Mouse (Mus musculus): Measurements from ENCODE around the gene Slc1a2.

Gene Slc1a2

GRCm38 (mm10) chr2:102663865-102664264, 5.4 kb downstream of the Slc1a2 start:
- DNase-seq (ENCODE audit: low read depth, low spot score), result no peak

GRCm38 (mm10) chr2:102667981-102668380, 9.5 kb downstream of the Slc1a2 start:
- no peak for DNase-seq (ENCODE audit: low read depth, low spot score)

GRCm38 (mm10) chr2:102669580-102669979, 11.1 kb downstream of the Slc1a2 start:
- no peak for DNase-seq (ENCODE audit: low read depth, low spot score)

- DNase-seq (ENCODE audit: low read depth, low spot score), result no peak
These were observed 16.1 kb downstream of the Slc1a2 start for GRCm38 (mm10) chr2:102674582-102674981.

GRCm38 (mm10) chr2:102675275-102675674, 16.8 kb downstream of the Slc1a2 start:
- DNase-seq (ENCODE audit: low read depth, low spot score), result peak; percentile 59

GRCm38 (mm10) chr2:102676716-102677312, 18.4 kb downstream of the Slc1a2 start:
- no peak for DNase-seq (ENCODE audit: low read depth, low spot score)

GRCm38 (mm10) chr2:102677400-102677799, 18.9 kb downstream of the Slc1a2 start:
- no peak for DNase-seq (ENCODE audit: low read depth, low spot score)

- DNase-seq (ENCODE audit: low read depth, low spot score), result no peak
These were observed 22.9 kb downstream of the Slc1a2 start for GRCm38 (mm10) chr2:102681351-102681750.

GRCm38 (mm10) chr2:102682168-102682567, 23.7 kb downstream of the Slc1a2 start:
- peak; percentile 62 for DNase-seq (ENCODE audit: low read depth, low spot score)

GRCm38 (mm10) chr2:102685371-102686107, 27.1 kb downstream of the Slc1a2 start:
- peak; percentile 37 for DNase-seq (ENCODE audit: low read depth, low spot score)

- DNase-seq (ENCODE audit: low read depth, low spot score), result no peak
These were observed 27.6 kb downstream of the Slc1a2 start for GRCm38 (mm10) chr2:102686108-102686450.

- DNase-seq (ENCODE audit: low read depth, low spot score), result peak; percentile 3
These were observed 35.1 kb downstream of the Slc1a2 start for GRCm38 (mm10) chr2:102693556-102693955.

- DNase-seq (ENCODE audit: low read depth, low spot score), result no peak
These were observed 36.3 kb downstream of the Slc1a2 start for GRCm38 (mm10) chr2:102694750-102695149.

- no peak for DNase-seq (ENCODE audit: low read depth, low spot score)
These were observed 37.1 kb downstream of the Slc1a2 start for GRCm38 (mm10) chr2:102695541-102695940.

- no peak for DNase-seq (ENCODE audit: low read depth, low spot score)
These were observed 39.3 kb downstream of the Slc1a2 start for GRCm38 (mm10) chr2:102697732-102698131.

- DNase-seq (ENCODE audit: low read depth, low spot score), result no peak
These were observed 41.5 kb downstream of the Slc1a2 start for GRCm38 (mm10) chr2:102699921-102700320.

GRCm38 (mm10) chr2:102700695-102701094, 42.2 kb downstream of the Slc1a2 start:
- DNase-seq (ENCODE audit: low read depth, low spot score), result no peak

GRCm38 (mm10) chr2:102701382-102701781, 42.9 kb downstream of the Slc1a2 start:
- DNase-seq (ENCODE audit: low read depth, low spot score), result no peak

- DNase-seq (ENCODE audit: low read depth, low spot score), result no peak
These were observed 45.1 kb downstream of the Slc1a2 start for GRCm38 (mm10) chr2:102703556-102703955.

- no peak for DNase-seq (ENCODE audit: low read depth, low spot score)
These were observed 46.3 kb downstream of the Slc1a2 start for GRCm38 (mm10) chr2:102704781-102705180.

GRCm38 (mm10) chr2:102711511-102711910, 53.1 kb downstream of the Slc1a2 start:
- no peak for DNase-seq (ENCODE audit: low read depth, low spot score)

- DNase-seq (ENCODE audit: low read depth, low spot score), result no peak
These were observed 53.6 kb downstream of the Slc1a2 start for GRCm38 (mm10) chr2:102712049-102712448.

Measured in CD4-positive, CD25-positive, alpha-beta regulatory T cell, adult 2 months (primary cell).